Mouse (Mus musculus): ENCODE data around the gene Zc3hav1. TPM values are rescaled to one million over a fixed set of nuclear protein-coding genes. Genes with fewer than 3 reads are reported as not detected.

The Zc3hav1 gene
- total RNA-seq, 1 experiment = 20.6 TPM

DNA sequence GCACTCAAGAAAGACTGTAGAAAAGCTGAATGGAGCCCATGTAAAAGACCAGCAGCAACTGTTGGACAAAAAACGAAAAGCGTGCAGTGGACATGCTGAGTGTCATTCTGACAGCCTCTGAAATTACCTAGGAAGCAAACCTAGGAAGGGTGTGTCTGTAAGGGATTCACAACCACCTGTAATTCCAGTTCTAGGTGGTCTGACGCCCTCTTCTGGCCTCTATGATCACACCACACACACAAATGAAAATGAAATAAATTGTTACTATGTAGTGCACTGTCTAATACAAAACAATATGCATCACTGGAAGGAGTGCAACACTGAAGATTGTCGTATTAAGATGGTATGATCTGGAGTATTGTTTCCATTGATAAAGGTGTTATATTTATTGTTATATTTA lies 92.5 kb downstream of the Zc3hav1 start:
- TF ChIP-seq MAFK (IDR thresholded peaks at IDR 0.05; ENCODE audit: insufficient read depth, low read depth, low read length) (no peak), ZNF384 (IDR thresholded peaks at IDR 0.05; ENCODE audit: low read depth, low read length) (no peak), CHD2 (IDR thresholded peaks at IDR 0.05; ENCODE audit: low read depth, low read length) (no peak), ZC3H11A (IDR thresholded peaks at IDR 0.05; ENCODE audit: borderline replicate concordance, low read depth, low read length) (0 out of 2 replicates have a peak, but pooled peaks have one; percentile 20), HCFC1 (IDR thresholded peaks at IDR 0.05; ENCODE audit: borderline replicate concordance, insufficient read depth, low read length) (no peak)
- H3K9ac ChIP-seq (ENCODE audit: insufficient read depth, low read depth, low read length, poor library complexity, severe bottlenecking) = no peak overlapping the region
- no peaks in the 10 kb centered on the region for H3K4me1 ChIP-seq (ENCODE audit: control insufficient read depth in 2 of 2, insufficient read depth in 2 of 2, low read length in 2 of 2, poor library complexity in 1 of 2)
- H3K27ac ChIP-seq (ENCODE audit: insufficient read depth, low read depth, low read length, poor library complexity, severe bottlenecking) = no peak overlapping the region
- H3K36me3 ChIP-seq (ENCODE audit: control insufficient read depth, insufficient read depth, low read length, poor library complexity, severe bottlenecking) = no peaks in the 10 kb centered on the region
- no peaks in the 10 kb centered on the region for H3K9me3 ChIP-seq (ENCODE audit: control insufficient read depth, insufficient read depth, low read depth, low read length)
- in situ Hi-C loops (cut with MboI; ENCODE audit: low sequenced_read_pairs in 2 of 2, unreplicated experiment in 2 of 2) = no loop called here
- DNase-seq (ENCODE audit: low read depth, low spot score) = no peak
- H3K4me3 ChIP-seq (ENCODE audit: insufficient read depth in 1 of 2, low read depth in 1 of 2, low read length in 2 of 2, poor library complexity in 1 of 2, severe bottlenecking in 1 of 2) = no peak overlapping the region

GRCm38 (mm10) chr6:38257506-38257905 lies 96.9 kb downstream of the Zc3hav1 start:
- Histone ChIP-seq H3K27ac (ENCODE audit: insufficient read depth, low read depth, low read length, poor library complexity, severe bottlenecking) (no peak overlapping the region), H3K9me3 (ENCODE audit: control insufficient read depth, insufficient read depth, low read depth, low read length) (no peaks in the 10 kb centered on the region), H3K4me1 (ENCODE audit: control insufficient read depth in 2 of 2, insufficient read depth in 2 of 2, low read length in 2 of 2, poor library complexity in 1 of 2) (0 out of 4 replicates have a peak, but pooled peaks cover 0 to 2% of the 10 kb centered on the region in 2 experiments), H3K4me3 (ENCODE audit: insufficient read depth in 1 of 2, low read depth in 1 of 2, low read length in 2 of 2, poor library complexity in 1 of 2, severe bottlenecking in 1 of 2) (no peak overlapping the region), H3K9ac (ENCODE audit: insufficient read depth, low read depth, low read length, poor library complexity, severe bottlenecking) (no peak overlapping the region), H3K36me3 (ENCODE audit: control insufficient read depth, insufficient read depth, low read length, poor library complexity, severe bottlenecking) (no peaks in the 10 kb centered on the region)
- TF ChIP-seq MAFK (IDR thresholded peaks at IDR 0.05; ENCODE audit: insufficient read depth, low read depth, low read length) = no peak
- TF ChIP-seq HCFC1 (IDR thresholded peaks at IDR 0.05; ENCODE audit: borderline replicate concordance, insufficient read depth, low read length) = no peak
- TF ChIP-seq ZNF384 (IDR thresholded peaks at IDR 0.05; ENCODE audit: low read depth, low read length) = no peak
- no peak for TF ChIP-seq ZC3H11A (IDR thresholded peaks at IDR 0.05; ENCODE audit: borderline replicate concordance, low read depth, low read length)
- TF ChIP-seq CHD2 (IDR thresholded peaks at IDR 0.05; ENCODE audit: low read depth, low read length) = no peak
- no peak for DNase-seq (ENCODE audit: low read depth, low spot score)
- in situ Hi-C loops (cut with MboI; ENCODE audit: low sequenced_read_pairs in 2 of 2, unreplicated experiment in 2 of 2) = no loop called here

DNA sequence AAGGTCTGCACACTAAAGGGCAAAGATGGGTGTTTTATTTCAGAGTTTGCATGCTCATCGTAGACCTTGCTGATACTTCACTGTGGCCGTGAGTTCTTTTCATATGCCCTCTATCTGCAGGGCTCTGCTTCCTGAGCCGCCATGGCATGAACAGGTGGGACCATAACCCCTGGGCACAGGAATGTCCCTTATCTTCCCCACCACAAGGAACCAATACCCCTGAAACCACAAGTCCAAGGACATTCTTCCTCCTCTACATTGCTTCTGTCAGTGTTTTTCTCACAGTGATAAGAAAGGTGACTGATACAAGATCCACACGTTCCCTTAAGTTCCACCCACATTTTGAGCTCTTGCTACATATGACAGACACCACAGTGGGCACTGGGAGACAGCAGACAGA lies 97.6 kb downstream of the Zc3hav1 start:
- in situ Hi-C loops (cut with MboI; ENCODE audit: low sequenced_read_pairs in 2 of 2, unreplicated experiment in 2 of 2) = no loop called here
- Histone ChIP-seq H3K9ac (ENCODE audit: insufficient read depth, low read depth, low read length, poor library complexity, severe bottlenecking) (no peak overlapping the region), H3K27ac (ENCODE audit: insufficient read depth, low read depth, low read length, poor library complexity, severe bottlenecking) (no peak overlapping the region), H3K9me3 (ENCODE audit: control insufficient read depth, insufficient read depth, low read depth, low read length) (no peaks in the 10 kb centered on the region), H3K4me3 (ENCODE audit: insufficient read depth in 1 of 2, low read depth in 1 of 2, low read length in 2 of 2, poor library complexity in 1 of 2, severe bottlenecking in 1 of 2) (no peak overlapping the region), H3K4me1 (ENCODE audit: control insufficient read depth in 2 of 2, insufficient read depth in 2 of 2, low read length in 2 of 2, poor library complexity in 1 of 2) (0 out of 4 replicates have a peak, but pooled peaks cover 0 to 2% of the 10 kb centered on the region in 2 experiments), H3K36me3 (ENCODE audit: control insufficient read depth, insufficient read depth, low read length, poor library complexity, severe bottlenecking) (no peaks in the 10 kb centered on the region)
- TF ChIP-seq CHD2 (IDR thresholded peaks at IDR 0.05; ENCODE audit: low read depth, low read length) (no peak), ZC3H11A (IDR thresholded peaks at IDR 0.05; ENCODE audit: borderline replicate concordance, low read depth, low read length) (no peak), ZNF384 (IDR thresholded peaks at IDR 0.05; ENCODE audit: low read depth, low read length) (no peak)
- DNase-seq (ENCODE audit: low read depth, low spot score) = no peak

- Histone ChIP-seq H3K27ac (ENCODE audit: insufficient read depth, low read depth, low read length, poor library complexity, severe bottlenecking) (no peak overlapping the region), H3K4me3 (ENCODE audit: insufficient read depth in 1 of 2, low read depth in 1 of 2, low read length in 2 of 2, poor library complexity in 1 of 2, severe bottlenecking in 1 of 2) (no peak overlapping the region), H3K4me1 (ENCODE audit: control insufficient read depth in 2 of 2, insufficient read depth in 2 of 2, low read length in 2 of 2, poor library complexity in 1 of 2) (0 out of 4 replicates have a peak, but pooled peaks cover 2% of the 10 kb centered on the region in 2 experiments), H3K9ac (ENCODE audit: insufficient read depth, low read depth, low read length, poor library complexity, severe bottlenecking) (no peak overlapping the region), H3K36me3 (ENCODE audit: control insufficient read depth, insufficient read depth, low read length, poor library complexity, severe bottlenecking) (no peaks in the 10 kb centered on the region), H3K9me3 (ENCODE audit: control insufficient read depth, insufficient read depth, low read depth, low read length) (no peaks in the 10 kb centered on the region)
- DNase-seq (ENCODE audit: low read depth, low spot score) = no peak
- in situ Hi-C loops (cut with MboI; ENCODE audit: low sequenced_read_pairs in 2 of 2, unreplicated experiment in 2 of 2) = no loop called here
- TF ChIP-seq ZNF384 (IDR thresholded peaks at IDR 0.05; ENCODE audit: low read depth, low read length) = no peak
Measured at GRCm38 (mm10) chr6:38255794-38256193, 98.6 kb downstream of the Zc3hav1 start.

Other genes starting within 250 kb of the Zc3hav1 start
- 1.0 TPM in 1 of 2 replicates, not detected in the other for gene Tmem213, start 245.3 kb downstream of the Zc3hav1 start, total RNA-seq (2012; rRNA removed)
- 2.7 and 6.3 TPM in 2 replicates for gene Atp6v0a4, start 230.0 kb downstream of the Zc3hav1 start, total RNA-seq (2012; rRNA removed)
- 4.1 and 6.3 TPM in 2 replicates for gene D630045J12Rik, start 100.6 kb downstream of the Zc3hav1 start, total RNA-seq (2012; rRNA removed)
- 2.6 and 3.8 TPM in 2 replicates for gene Zc3hav1l, start 55.3 kb downstream of the Zc3hav1 start, total RNA-seq (2012; rRNA removed)
- gene Ttc26, start 26.9 kb upstream of the Zc3hav1 start, total RNA-seq (2012; rRNA removed) = 3.5 and 4.2 TPM in 2 replicates
- 18.5 and 21.7 TPM in 2 replicates for gene Ubn2, start 79.3 kb upstream of the Zc3hav1 start, total RNA-seq (2012; rRNA removed)
- 48.0 and 83.8 TPM in 2 replicates for gene Fmc1, start 178.9 kb upstream of the Zc3hav1 start, total RNA-seq (2012; rRNA removed)
- 94.1 and 99.5 TPM in 2 replicates for gene Luc7l2, start 196.7 kb upstream of the Zc3hav1 start, total RNA-seq (2012; rRNA removed)